Mouse (Mus musculus) granulocyte monocyte progenitor cell, adult 5-6 weeks (primary cell): ENCODE data around the gene Tlcd1. TPM values are rescaled to one million over a fixed set of nuclear protein-coding genes. Genes with fewer than 3 reads are reported as not detected.
A peak's percentile ranks its signal among the peaks of the same experiment; 100 is the strongest.

ENCODE experiments used
- ATAC-seq: replicated peaks from 2 replicates; pipeline ENCODE4 v1.8.0; 2016; ENCODE audit warnings: mild to moderate bottlenecking, moderate TSS enrichment, inconsistent platforms; ENCODE audit not compliant: poor library complexity, severe bottlenecking
- total RNA-seq, 2 experiments: library from RNA; stranded (forward) in 1 of 2; stranded (reverse) in 1 of 2; fragments of 200-712, 200-1000 nt in 1 of 2; fragments of >200 nt in 1 of 2; fragmentation: Nextera tagmentation in 1 of 2; gene quantifications; 2 replicates each; pipeline ENCODE4 v1.2.3; 2014 to 2017

Gene Tlcd1
- total RNA-seq, 2 experiments from 2014 or later = 2.9 to 3.5 TPM

GRCm38 (mm10) chr11:78160675-78161074, 15.8 kb upstream of the Tlcd1 start:
- ATAC-seq = no peak

- no peak for ATAC-seq
Measured at GRCm38 (mm10) chr11:78161169-78161568, 15.3 kb upstream of the Tlcd1 start.

GRCm38 (mm10) chr11:78161968-78162367, 14.5 kb upstream of the Tlcd1 start:
- no peak for ATAC-seq

GRCm38 (mm10) chr11:78162504-78162903, 14.0 kb upstream of the Tlcd1 start:
- ATAC-seq = no peak

- ATAC-seq = no peak
Measured at GRCm38 (mm10) chr11:78163045-78163444, 13.5 kb upstream of the Tlcd1 start.

- ATAC-seq = no peak
Measured at GRCm38 (mm10) chr11:78163681-78164603, 12.6 kb upstream of the Tlcd1 start.

- ATAC-seq = no peak
Measured at GRCm38 (mm10) chr11:78164604-78164923, 11.9 kb upstream of the Tlcd1 start.

- peak; percentile 66 for ATAC-seq
Measured at GRCm38 (mm10) chr11:78164924-78165760, 11.4 kb upstream of the Tlcd1 start, which contains the start of gene Traf4. Traf4 (minus strand) TSS chr11:78165589.

GRCm38 (mm10) chr11:78165761-78166109, 10.8 kb upstream of the Tlcd1 start:
- peak; percentile 42 for ATAC-seq

- no peak for ATAC-seq
Measured at GRCm38 (mm10) chr11:78166161-78166560, 10.3 kb upstream of the Tlcd1 start.

- no peak for ATAC-seq
Measured at GRCm38 (mm10) chr11:78166640-78167039, 9.9 kb upstream of the Tlcd1 start.

GRCm38 (mm10) chr11:78167257-78167959, 9.1 kb upstream of the Tlcd1 start:
- no peak for ATAC-seq

GRCm38 (mm10) chr11:78168541-78169468, 7.7 kb upstream of the Tlcd1 start:
- ATAC-seq = peak; percentile 28

GRCm38 (mm10) chr11:78170306-78170705, 6.2 kb upstream of the Tlcd1 start:
- ATAC-seq = no peak

- no peak for ATAC-seq
Measured at GRCm38 (mm10) chr11:78171328-78171727, 5.2 kb upstream of the Tlcd1 start.

GRCm38 (mm10) chr11:78172034-78172747, 4.3 kb upstream of the Tlcd1 start:
- no peak for ATAC-seq

- no peak for ATAC-seq
Measured at GRCm38 (mm10) chr11:78172748-78173383, 3.6 kb upstream of the Tlcd1 start.

- no peak for ATAC-seq
Measured at GRCm38 (mm10) chr11:78174506-78174905, 2.0 kb upstream of the Tlcd1 start.
